Mouse (Mus musculus) CH12.LX (cell line): ENCODE data around the gene Pfdn6.

Experiments used
- CTCF ChIP-seq, 2 experiments: IDR thresholded peaks in 1 of 2; conservative IDR thresholded peaks in 1 of 2; 2 replicates each; pipeline ENCODE4 v1.5.1; 2011 to 2012; ENCODE audit warnings: low read depth in 2 of 2, low read length in 2 of 2, improper control_type of control experiment in 1 of 2, inconsistent platforms in 1 of 2, mild to moderate bottlenecking in 1 of 2, moderate library complexity in 1 of 2
- E2F4 ChIP-seq: IDR thresholded peaks from 2 replicates; pipeline ENCODE4 v1.6.1; 2011; ENCODE audit warnings: low read depth, low read length, improper control_type of control experiment; ENCODE audit not compliant: insufficient replicate concordance
- KAT2A ChIP-seq: IDR thresholded peaks from 2 replicates; pipeline ENCODE4 v1.6.1; 2012; ENCODE audit warnings: low read length, improper control_type of control experiment, inconsistent platforms; ENCODE audit not compliant: insufficient replicate concordance
- MAX ChIP-seq: IDR thresholded peaks from 2 replicates; pipeline ENCODE4 v1.6.1; 2011; ENCODE audit warnings: low read length, improper control_type of control experiment
- MYC ChIP-seq: IDR thresholded peaks from 2 replicates; pipeline ENCODE4 v1.6.1; 2011; ENCODE audit warnings: low read depth, mild to moderate bottlenecking, improper control_type of control experiment, low read length
- USF1 ChIP-seq: IDR thresholded peaks from 2 replicates; pipeline ENCODE4 v1.6.1; 2014; ENCODE audit warnings: low read depth, mild to moderate bottlenecking, inconsistent platforms, low read length, improper control_type of control experiment
- ZKSCAN1 ChIP-seq: IDR thresholded peaks from 2 replicates; pipeline ENCODE4 v1.6.1; 2012; ENCODE audit warnings: low read depth, inconsistent platforms, low read length, improper control_type of control experiment, borderline replicate concordance

GRCm38 (mm10) chr17:33956336-33956735 is 16.2 kb upstream of the Pfdn6 start:
- TF ChIP-seq MYC = no peak
- TF ChIP-seq CTCF (conservative IDR thresholded peaks at IDR 0.05 in 1 of 2, IDR thresholded peaks at IDR 0.05 in 1 of 2; ENCODE audit: low read depth in 2 of 2, low read length in 2 of 2) = no peak
- no peak for TF ChIP-seq KAT2A
- TF ChIP-seq E2F4 = no peak
- TF ChIP-seq USF1 = no peak
- no peak for TF ChIP-seq ZKSCAN1
- TF ChIP-seq MAX = no peak
